Mouse (Mus musculus) effector memory CD4-positive, alpha-beta T cell, adult 5 months (primary cell): Measurements from ENCODE around the gene Gm27021. TPM values are rescaled to one million over a fixed set of nuclear protein-coding genes. Genes with fewer than 3 reads are reported as not detected.

Source experiments
- polyA plus RNA-seq: library from polyadenylated mRNA; unstranded; fragments of 100-300 nt; shearing (Covaris generic); gene quantifications from one replicate; pipeline ENCODE4 v1.2.1, GENCODE M21; 2017

The Gm27021 gene
- polyA plus RNA-seq: not detected

GRCm38 (mm10) chr8:120667561-120668373 lies at the start of gene Gm27021, which contains the start of gene Cox4i1:
Gm27021 (minus strand) TSS chr8:120668079.
Cox4i1 (plus strand) TSS chr8:120668222.

GRCm38 (mm10) chr8:120668374-120668905 lies 561 bp upstream of the Gm27021 start, which contains the start of gene Emc8:
Emc8 (minus strand) TSS chr8:120668573.

GRCm38 (mm10) chr8:120647532-120647931 lies 20.3 kb downstream of the Gm27021 start, which contains the start of gene 1190005I06Rik:
1190005I06Rik (minus strand) TSS chr8:120647632.

GRCm38 (mm10) chr8:120588908-120589771 lies 78.7 kb downstream of the Gm27021 start, which contains the start of gene Gins2:
Gins2 (minus strand) TSS chr8:120589304.

Other genes with a start within 250 kb of the Gm27021 start
- 3.8 TPM for gene Gins2, start 78.8 kb downstream of the Gm27021 start, polyA plus RNA-seq
- gene 1190005I06Rik, start 20.4 kb downstream of the Gm27021 start, polyA plus RNA-seq: 0.45 TPM
- 615 TPM for gene Cox4i1, start 143 bp upstream of the Gm27021 start, polyA plus RNA-seq
- 40.1 TPM for gene Emc8, start 494 bp upstream of the Gm27021 start, polyA plus RNA-seq
- gene Irf8, start 68.3 kb upstream of the Gm27021 start, polyA plus RNA-seq: 5.9 TPM